Mouse (Mus musculus) cerebellum, postnatal 10 days (tissue): ENCODE measurements at regions not wholly inside any gene's neighbourhood (a gene's known extent, or its start where the extent isn't known, plus 50 kb on each side); places are given as distances from the start of the nearest gene placed in this dataset.

Source experiments
- DNase-seq, 2 experiments: peaks; one replicate each; pipeline ENCODE4 v3.0.0; 2021; ENCODE audit warnings: mixed read lengths in 2 of 2

DNA sequence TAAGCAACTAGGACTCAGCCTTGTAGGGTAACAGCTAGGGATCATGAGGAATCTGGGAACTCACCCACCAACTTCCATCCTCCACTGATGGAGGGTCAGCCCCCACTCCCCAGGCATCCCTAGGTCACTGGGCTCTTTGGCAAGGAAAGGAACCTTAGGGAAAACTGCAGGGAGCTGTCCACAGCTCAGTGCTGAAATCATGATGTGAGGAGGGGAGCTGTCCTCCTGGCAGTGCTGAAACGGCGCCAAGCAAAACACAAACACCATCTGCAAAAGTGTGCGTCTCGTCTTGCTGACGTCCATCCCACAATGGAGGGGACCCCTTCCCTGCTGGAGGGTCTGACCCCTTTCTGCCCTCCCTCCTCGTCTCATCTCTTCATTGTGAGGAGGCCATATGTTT lies 68.6 kb upstream of the Rph3a start:
- peak; percentile 72 to 75 for DNase-seq

DNA sequence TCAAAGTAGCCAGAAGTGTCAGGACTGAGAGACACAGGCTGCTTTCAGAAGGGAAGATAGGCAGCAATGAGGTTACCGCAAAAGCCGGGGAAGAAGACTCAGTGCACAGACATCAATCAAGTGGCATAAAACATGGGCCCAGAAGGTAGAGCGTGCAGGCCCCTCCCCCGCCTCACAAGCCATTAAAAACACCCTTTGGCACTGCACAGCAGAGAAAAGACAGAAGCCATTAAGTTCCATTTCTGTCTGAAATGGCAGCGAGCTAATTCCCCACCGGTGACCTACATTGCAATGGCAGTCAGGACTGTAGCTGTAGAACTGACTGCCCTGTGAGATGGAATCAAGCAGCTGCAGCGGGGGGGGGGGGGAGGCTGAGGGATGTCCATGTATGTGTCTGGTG lies 66.8 kb upstream of the Rph3a start:
- peak; percentile 61 to 65 for DNase-seq

DNA sequence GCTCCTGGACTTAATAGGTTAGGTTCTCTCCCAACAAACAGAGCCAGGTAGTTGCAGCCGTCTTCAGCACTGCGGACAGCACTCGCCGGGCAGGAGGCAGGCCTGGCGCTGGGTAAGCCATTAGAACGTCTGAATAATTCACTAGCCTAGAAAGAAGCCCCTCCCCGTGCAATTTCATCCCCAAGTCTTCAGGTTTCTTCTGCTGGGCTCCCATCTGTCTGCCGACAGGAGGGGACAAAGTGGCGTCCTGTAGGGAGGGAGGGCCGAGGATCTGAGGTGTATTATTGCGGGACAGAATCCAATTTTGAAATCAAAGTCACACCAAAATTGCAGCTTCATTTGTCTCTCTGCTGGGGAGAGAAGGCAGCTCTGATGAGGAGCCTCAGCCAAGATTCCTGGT lies 58.9 kb upstream of the Rph3a start:
- DNase-seq = peak; percentile 81 to 87

DNA sequence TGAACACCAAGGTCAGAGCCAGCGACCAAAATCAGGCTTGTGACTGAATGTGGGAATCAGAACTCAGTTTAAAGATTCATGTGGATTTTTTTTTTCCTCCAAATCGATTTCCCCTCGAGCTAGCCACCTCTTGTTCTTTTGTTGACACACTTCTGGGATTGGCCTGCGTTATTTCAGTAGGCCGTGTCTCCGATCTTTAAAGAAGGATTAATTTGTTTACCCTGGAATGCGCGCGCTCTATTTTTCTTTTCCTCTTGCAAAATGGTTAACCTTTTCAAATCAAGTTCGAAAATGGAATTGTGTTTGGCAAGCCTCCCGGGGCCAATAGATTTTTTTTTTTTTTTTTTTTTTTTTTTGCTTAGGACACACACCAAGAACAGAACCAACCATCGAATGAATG lies 54.8 kb upstream of the Rph3a start:
- no peak for DNase-seq

DNA sequence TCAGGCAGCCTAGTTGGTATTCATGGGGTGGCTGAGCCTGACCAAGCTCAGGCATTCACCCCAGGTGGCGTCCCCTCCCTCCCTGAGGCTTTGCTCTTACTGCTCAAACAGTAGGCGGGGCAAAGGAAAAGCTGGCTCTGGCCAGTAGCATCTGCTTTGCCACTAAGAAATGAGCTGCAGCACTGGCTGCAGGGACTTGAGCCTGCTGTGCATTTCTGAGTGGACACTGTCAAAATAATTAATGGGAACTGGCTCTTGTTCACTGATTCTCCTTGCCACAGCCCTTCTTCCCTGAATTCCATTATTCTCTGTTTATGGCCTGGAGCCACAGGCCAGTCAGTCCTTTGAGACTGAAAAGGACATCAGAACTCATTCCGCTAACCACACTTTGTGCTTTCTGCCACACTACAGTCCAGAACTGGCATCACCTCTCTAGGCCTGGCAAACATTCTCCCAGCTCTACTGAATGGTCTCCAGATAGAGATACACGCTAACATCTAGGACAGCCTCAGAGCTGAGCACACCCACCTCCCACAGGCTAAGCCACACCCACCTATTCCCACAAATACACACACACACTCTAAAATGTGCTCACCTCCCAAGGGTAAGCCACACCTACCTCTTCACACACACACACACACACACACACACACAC lies 53.2 kb upstream of the Rph3a start:
- peak; percentile 45 to 64 for DNase-seq

DNA sequence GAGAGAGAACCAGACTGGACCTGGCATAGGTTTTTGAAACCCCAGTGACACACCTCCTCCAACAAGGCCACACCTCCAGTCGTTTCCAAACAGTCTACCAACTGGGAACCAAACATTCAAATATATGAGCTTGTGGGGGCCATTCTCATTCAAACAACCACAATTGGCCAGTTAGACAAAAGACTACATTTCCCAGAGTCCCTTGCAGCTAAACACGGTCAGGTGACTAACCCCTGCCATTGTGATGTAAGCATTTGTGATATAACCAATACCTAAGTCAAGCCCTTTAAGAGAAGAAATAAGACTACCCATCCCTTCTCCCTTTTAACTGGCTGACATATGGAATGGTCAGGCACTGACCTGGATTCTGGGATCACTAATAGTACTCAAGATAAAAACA lies 51.8 kb upstream of the Rph3a start:
- no peak for DNase-seq
